Mouse (Mus musculus) naive thymus-derived CD4-positive, alpha-beta T cell, adult 2 months (primary cell): Measurements from ENCODE around the gene Rapgef2.

ENCODE experiments used
- DNase-seq: peaks from one replicate; pipeline ENCODE4 v3.0.0-alpha.2; 2011; ENCODE audit warnings: low read depth

Rapgef2 gene

GRCm38 (mm10) chr3:79168168-79168827, 118.0 kb downstream of the Rapgef2 start:
- no peak for DNase-seq

- no peak for DNase-seq
These were observed 118.7 kb downstream of the Rapgef2 start for GRCm38 (mm10) chr3:79167586-79167985.

GRCm38 (mm10) chr3:79161834-79162401, 124.4 kb downstream of the Rapgef2 start:
- DNase-seq, result no peak

GRCm38 (mm10) chr3:79161093-79161723, 125.1 kb downstream of the Rapgef2 start:
- no peak for DNase-seq

GRCm38 (mm10) chr3:79158254-79158653, 128.1 kb downstream of the Rapgef2 start:
- no peak for DNase-seq

- peak; percentile 70 for DNase-seq
These were observed 133.3 kb downstream of the Rapgef2 start for GRCm38 (mm10) chr3:79153039-79153487.

- DNase-seq, result no peak
These were observed 140.8 kb downstream of the Rapgef2 start for GRCm38 (mm10) chr3:79145407-79146055.

GRCm38 (mm10) chr3:79144672-79145406, 141.5 kb downstream of the Rapgef2 start:
- DNase-seq, result no peak

GRCm38 (mm10) chr3:79144085-79144484, 142.2 kb downstream of the Rapgef2 start:
- no peak for DNase-seq

GRCm38 (mm10) chr3:79139245-79139644, 147.1 kb downstream of the Rapgef2 start:
- DNase-seq, result no peak

- peak; percentile 27 for DNase-seq
These were observed 147.7 kb downstream of the Rapgef2 start for GRCm38 (mm10) chr3:79138601-79139000.

- DNase-seq, result no peak
These were observed 155.3 kb downstream of the Rapgef2 start for GRCm38 (mm10) chr3:79130991-79131390.

GRCm38 (mm10) chr3:79129044-79129600, 157.2 kb downstream of the Rapgef2 start:
- peak; percentile 61 for DNase-seq

- DNase-seq, result peak; percentile 61
These were observed 158.5 kb downstream of the Rapgef2 start for GRCm38 (mm10) chr3:79127797-79128196.

- no peak for DNase-seq
These were observed 159.5 kb downstream of the Rapgef2 start for GRCm38 (mm10) chr3:79126857-79127256.

GRCm38 (mm10) chr3:79121391-79121790, 164.9 kb downstream of the Rapgef2 start:
- no peak for DNase-seq

- no peak for DNase-seq
These were observed 166.3 kb downstream of the Rapgef2 start for GRCm38 (mm10) chr3:79119983-79120382.

GRCm38 (mm10) chr3:79110153-79110552, 176.2 kb downstream of the Rapgef2 start:
- DNase-seq, result peak; percentile 43

GRCm38 (mm10) chr3:79108246-79108645, 178.1 kb downstream of the Rapgef2 start:
- DNase-seq, result no peak

- DNase-seq, result peak; percentile 28
These were observed 180.0 kb downstream of the Rapgef2 start for GRCm38 (mm10) chr3:79106360-79106759.

GRCm38 (mm10) chr3:79103604-79104003, 182.7 kb downstream of the Rapgef2 start:
- DNase-seq, result no peak

GRCm38 (mm10) chr3:79101737-79102136, 184.6 kb downstream of the Rapgef2 start:
- no peak for DNase-seq
